Mouse (Mus musculus) E14TG2a.4 (cell line): Measurements from ENCODE around the gene G6pc3.

Experiments
- CTCF ChIP-seq: conservative IDR thresholded peaks from 2 replicates; pipeline ENCODE4 v1.5.1; 2014; ENCODE audit warnings: low read length
- NANOG ChIP-seq: IDR thresholded peaks from 2 replicates; pipeline ENCODE4 v1.6.1; 2014; ENCODE audit warnings: borderline replicate concordance, low read length, mixed read lengths
- POU5F1 ChIP-seq: IDR thresholded peaks from 2 replicates; pipeline ENCODE4 v1.6.1; 2014; ENCODE audit warnings: low read length, borderline replicate concordance

GRCm38 (mm10) chr11:102236022-102236421 is 46.6 kb downstream of the G6pc3 start:
- TF ChIP-seq CTCF (no peak), POU5F1 (no peak), NANOG (no peak)
